Mouse (Mus musculus) G1E (cell line): ENCODE data around the gene Surf1. TPM values are rescaled to one million over a fixed set of nuclear protein-coding genes. Genes with fewer than 3 reads are reported as not detected.

Source experiments
- ATAC-seq: 2 replicates; pipeline ENCODE4 v1.8.0; 2016; ENCODE audit warnings: mild to moderate bottlenecking; ENCODE audit not compliant: insufficient number of reproducible peaks, poor library complexity, low FRiP score, severe bottlenecking; ENCODE audit errors: extremely low read depth
- DNase-seq: peaks from one replicate; pipeline ENCODE4 v3.0.0; 2012; ENCODE audit warnings: low spot score
- H3K27me3 ChIP-seq: 2 replicates; pipeline ENCODE4 v1.6.1; 2012; ENCODE audit warnings: mild to moderate bottlenecking, low read length, inconsistent platforms; ENCODE audit not compliant: insufficient read depth
- H3K36me3 ChIP-seq: replicated peaks from 2 replicates; pipeline ENCODE3; 2012; ENCODE audit warnings: mild to moderate bottlenecking, inconsistent platforms
- H3K4me1 ChIP-seq: 2 replicates; pipeline ENCODE4 v1.6.1; 2012; ENCODE audit warnings: low read depth, low read length, inconsistent platforms, mixed read lengths; ENCODE audit not compliant: insufficient read depth
- H3K4me3 ChIP-seq: 2 replicates; pipeline ENCODE4 v1.5.1; 2012; ENCODE audit warnings: low read depth, mild to moderate bottlenecking, inconsistent platforms, low read length, moderate library complexity, mixed read lengths
- H3K9me3 ChIP-seq: replicated peaks from 2 replicates; pipeline ENCODE4 v1.6.1; 2012; ENCODE audit warnings: inconsistent platforms
- CTCF ChIP-seq: IDR thresholded peaks from 2 replicates; pipeline ENCODE4 v1.5.1; 2012; ENCODE audit warnings: low read depth, low read length, inconsistent platforms, mixed read lengths
- GATA1 ChIP-seq: IDR thresholded peaks from 2 replicates; pipeline ENCODE4 v1.6.1; 2012; ENCODE audit warnings: borderline replicate concordance, low read length, inconsistent platforms, mixed read lengths
- GATA2 ChIP-seq: IDR thresholded peaks from 2 replicates; pipeline ENCODE4 v1.6.1; 2012; ENCODE audit warnings: low read depth, low read length, inconsistent platforms, borderline replicate concordance
- POLR2AphosphoS5 ChIP-seq: IDR thresholded peaks from 2 replicates; pipeline ENCODE4 v1.6.1; 2012; ENCODE audit warnings: low read depth, low read length, inconsistent platforms; ENCODE audit not compliant: insufficient replicate concordance
- TAL1 ChIP-seq: conservative IDR thresholded peaks from 2 replicates; pipeline ENCODE4 v1.6.1; 2012; ENCODE audit warnings: low read depth, low read length, inconsistent platforms, mixed read lengths
- polyA plus RNA-seq: library from polyadenylated mRNA; stranded (reverse); fragments of >175 nt; gene quantifications from 2 replicates; pipeline ENCODE4 v1.2.3, GENCODE M21; 2012
- total RNA-seq, 2 experiments: library from RNA; stranded (forward) in 1 of 2; stranded (reverse) in 1 of 2; fragments of 200-1000 nt in 1 of 2; fragments of >200 nt in 1 of 2; fragmentation: Nextera tagmentation in 1 of 2; gene quantifications; 2 replicates each; pipeline ENCODE4 v1.2.3; 2014 to 2017

Gene Surf1
- total and polyA plus RNA-seq, 3 experiments = 38.1 to 119 (median 85.6) TPM

- DNase-seq = no peak
- no peak for TF ChIP-seq GATA1
- no peak for TF ChIP-seq TAL1
- no peak for TF ChIP-seq GATA2
- TF ChIP-seq CTCF = no peak
- TF ChIP-seq POLR2AphosphoS5 = no peak
- Histone ChIP-seq H3K4me1 (peaks cover 6% of the 10 kb centered on the region), H3K4me3 (no peak overlapping the region), H3K36me3 (peaks cover 2% of the 10 kb centered on the region), H3K9me3 (no peaks in the 10 kb centered on the region), H3K27me3 (peaks cover 59% of the 10 kb centered on the region)
- no peak for ATAC-seq
Measured at GRCm38 (mm10) chr2:26941539-26941938, 25.2 kb upstream of the Surf1 start.

- no peak for TF ChIP-seq GATA2
- no peak for TF ChIP-seq GATA1
- TF ChIP-seq CTCF = no peak
- no peak for TF ChIP-seq POLR2AphosphoS5
- TF ChIP-seq TAL1 = no peak
- H3K36me3 ChIP-seq = peaks cover 5% of the 10 kb centered on the region
- H3K27me3 ChIP-seq = peaks cover 25% of the 10 kb centered on the region
- ATAC-seq (no peak), DNase-seq (no peak)
- no peak overlapping the region for H3K4me3 ChIP-seq
- peaks cover 43% of the 10 kb centered on the region for H3K4me1 ChIP-seq
- no peaks in the 10 kb centered on the region for H3K9me3 ChIP-seq
Measured at GRCm38 (mm10) chr2:26936425-26936824, 20.1 kb upstream of the Surf1 start.

GRCm38 (mm10) chr2:26935286-26935685, 19.0 kb upstream of the Surf1 start:
- Histone ChIP-seq H3K4me1 (peaks cover 52% of the 10 kb centered on the region), H3K9me3 (no peaks in the 10 kb centered on the region), H3K36me3 (peaks cover 17% of the 10 kb centered on the region), H3K27me3 (peaks cover 14% of the 10 kb centered on the region), H3K4me3 (no peak overlapping the region)
- no peak for TF ChIP-seq GATA2
- no peak for TF ChIP-seq GATA1
- no peak for TF ChIP-seq CTCF
- TF ChIP-seq POLR2AphosphoS5 = no peak
- no peak for TF ChIP-seq TAL1
- ATAC-seq (no peak), DNase-seq (no peak)

- Histone ChIP-seq H3K4me1 (peaks cover 67% of the 10 kb centered on the region), H3K9me3 (no peaks in the 10 kb centered on the region), H3K27me3 (no peaks in the 10 kb centered on the region), H3K4me3 (peak within 1 kb of the TSS; percentile 93), H3K36me3 (peaks cover 35% of the 10 kb centered on the region)
- DNase-seq (peak; percentile 96), ATAC-seq (peak; percentile 91)
- TF ChIP-seq GATA2 (no peak), POLR2AphosphoS5 (0 out of 2 replicates have a peak, but pooled peaks have one; percentile 35)
Measured at GRCm38 (mm10) chr2:26933304-26934055, 17.1 kb upstream of the Surf1 start, which contains the start of the genes Surf4 and Stkld1. TSS of gene Surf4 (minus strand) at chr2:26933928. TSS of gene Stkld1 (plus strand) at chr2:26934047.

GRCm38 (mm10) chr2:26932473-26933303, 16.4 kb upstream of the Surf1 start:
- Histone ChIP-seq H3K9me3 (no peaks in the 10 kb centered on the region), H3K4me3 (peak overlapping the region; percentile 93), H3K4me1 (peaks cover 74% of the 10 kb centered on the region), H3K36me3 (peaks cover 43% of the 10 kb centered on the region), H3K27me3 (no peaks in the 10 kb centered on the region)
- ATAC-seq (no peak), DNase-seq (peak; percentile 40)
- TF ChIP-seq TAL1 (no peak), GATA2 (no peak), GATA1 (no peak), CTCF (no peak), POLR2AphosphoS5 (no peak)

- no peaks in the 10 kb centered on the region for H3K27me3 ChIP-seq
- no peak overlapping the region for H3K4me3 ChIP-seq
- peaks cover 67% of the 10 kb centered on the region for H3K4me1 ChIP-seq
- ATAC-seq = no peak
- H3K9me3 ChIP-seq = no peaks in the 10 kb centered on the region
- peak; percentile 37 for DNase-seq
- H3K36me3 ChIP-seq = peaks cover 66% of the 10 kb centered on the region
- TF ChIP-seq TAL1 (no peak), CTCF (peak; percentile 81)
Measured at GRCm38 (mm10) chr2:26930390-26930789, 14.1 kb upstream of the Surf1 start.
